Mouse (Mus musculus) C2C12 (cell line): ENCODE measurements around the gene Pik3r6.

ENCODE experiments used
- CEBPB ChIP-seq: IDR thresholded peaks from one replicate; pipeline ENCODE4 v1.6.1; 2011; ENCODE audit warnings: low read depth, mild to moderate bottlenecking, control low read depth, moderate library complexity
- CTCF ChIP-seq: IDR thresholded peaks from one replicate; pipeline ENCODE4 v1.5.1; 2011; ENCODE audit not compliant: control insufficient read depth, insufficient read depth, insufficient read length
- MAX ChIP-seq: IDR thresholded peaks from one replicate; pipeline ENCODE4 v1.6.1; 2011; ENCODE audit warnings: mild to moderate bottlenecking, control low read depth
- MYOD1 ChIP-seq: IDR thresholded peaks from one replicate; pipeline ENCODE4 v1.6.1; 2011; ENCODE audit warnings: low read depth; ENCODE audit not compliant: control insufficient read depth, insufficient read length
- USF1 ChIP-seq: IDR thresholded peaks from one replicate; pipeline ENCODE4 v1.6.1; 2011; ENCODE audit warnings: low read depth, mild to moderate bottlenecking, control low read depth, moderate library complexity

DNA sequence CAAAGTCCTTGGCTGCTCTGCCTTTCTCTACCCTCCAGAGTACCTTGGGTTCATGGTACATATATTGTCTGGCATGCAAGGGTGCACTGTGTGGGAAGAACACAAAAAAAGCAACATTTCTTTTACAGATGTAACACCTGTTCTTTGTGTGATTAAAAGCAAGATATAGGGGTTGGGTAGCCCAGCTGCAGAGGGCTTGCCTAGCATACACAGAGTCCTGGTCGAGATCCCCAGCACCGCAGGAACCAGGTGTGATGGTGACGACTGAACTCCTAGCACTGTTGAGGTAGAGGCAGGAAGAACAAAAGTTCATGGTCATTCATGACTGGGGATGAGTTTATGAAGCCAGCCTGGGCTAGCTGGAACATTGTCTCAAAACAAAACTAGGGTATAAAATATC lies 40.1 kb upstream of the Pik3r6 start:
- TF ChIP-seq CTCF (no peak), MAX (no peak), USF1 (no peak), MYOD1 (no peak), CEBPB (no peak)
